Comparison of ENCODE assay signal across 11 mouse cellular contexts in the genomic region with DNA sequence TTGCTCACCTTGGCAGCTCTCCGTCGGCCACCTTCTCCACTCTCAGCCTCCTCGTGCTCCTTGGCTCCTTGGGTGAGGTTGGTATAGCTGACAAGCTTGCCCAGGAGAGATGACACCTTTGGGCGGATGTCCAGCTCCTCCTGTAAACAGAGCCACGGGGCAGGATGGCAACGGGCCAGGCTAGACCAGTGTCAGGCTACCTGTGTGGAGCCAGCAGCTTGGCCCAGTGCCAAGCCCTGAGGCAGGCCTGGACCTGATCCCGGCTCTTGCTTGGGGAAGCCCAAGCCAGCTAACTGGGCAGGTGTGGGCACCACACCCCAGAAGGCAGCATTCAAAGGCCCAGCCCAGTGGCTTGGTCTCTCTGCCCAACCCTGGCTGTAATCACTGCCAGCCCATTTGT. TPM values are rescaled to one million over a fixed set of nuclear protein-coding genes. Genes with fewer than 3 reads are reported as not detected.
DNase-seq lines count a peak whose midpoint lies in the region; ATAC-seq lines count a peak whose summit lies in the region.
"Had no signal": no experiment of that assay in that cellular context is flagged by ENCODE, and none has a peak within 500 bp of the region (broad histone marks: within the 10 kb centered on the region; RNA-seq: fewer than 3 reads in every experiment).

No protein-coding gene starts in this region.

- peaks cover 9% of the 10 kb centered on the region for H3K4me1 ChIP-seq in kidney, embryonic 15.5 days
- no peaks in the 10 kb centered on the region for H3K4me1 ChIP-seq in midbrain, embryonic 11.5 days (ENCODE audit: control insufficient read depth, insufficient read depth, low read length)
- H3K4me1 ChIP-seq: neural tube, embryonic 13.5 days had no signal

- no peaks in the 10 kb centered on the region for H3K9me3 ChIP-seq in kidney, embryonic 15.5 days (replicated peaks)
- no peaks in the 10 kb centered on the region for H3K9me3 ChIP-seq in midbrain, embryonic 11.5 days (ENCODE audit: control insufficient read depth, low read length)
- H3K9me3 ChIP-seq: neural tube, embryonic 13.5 days had no signal

- H3K36me3 ChIP-seq in kidney, embryonic 15.5 days, result peaks cover 46% of the 10 kb centered on the region
- no peaks in the 10 kb centered on the region for H3K36me3 ChIP-seq in midbrain, embryonic 11.5 days (ENCODE audit: control insufficient read depth, insufficient read depth, low read length)
- H3K36me3 ChIP-seq: neural tube, embryonic 13.5 days had no signal

- no peak overlapping the region for H3K4me2 ChIP-seq in kidney, embryonic 15.5 days
- H3K4me2 ChIP-seq in midbrain, embryonic 11.5 days, result no peak overlapping the region
- H3K4me2 ChIP-seq: neural tube, embryonic 13.5 days had no signal

- no peaks in the 10 kb centered on the region for H3K27me3 ChIP-seq in kidney, embryonic 15.5 days
- H3K27me3 ChIP-seq in midbrain, embryonic 11.5 days (ENCODE audit: control insufficient read depth, insufficient read depth, low read length), result no peaks in the 10 kb centered on the region

- DNase-seq in kidney, adult 11 months, result peak; percentile 89
- peak; percentile 90 to 94 for DNase-seq in cerebellum, postnatal 25 days
- DNase-seq in kidney, postnatal 36 days, result peak; percentile 88 to 90
- peak; percentile 86 to 88 for DNase-seq in urinary bladder, adult 18-20 months (ENCODE audit: low spot score in 2 of 2)
- DNase-seq in left cerebral cortex, adult 18-20 months (ENCODE audit: low spot score in 2 of 2), result no peak
- DNase-seq in midbrain, embryonic 11.5 days (ENCODE audit: low spot score, missing footprints), result no peak

- H3K9ac ChIP-seq in kidney, embryonic 15.5 days, result no peak overlapping the region
- H3K9ac ChIP-seq in midbrain, embryonic 11.5 days (ENCODE audit: low read length), result no peak overlapping the region
- H3K9ac ChIP-seq: neural tube, embryonic 13.5 days had no signal

- WGBS in kidney, embryonic 15.5 days, result 83% methylated on average over 7 of the region's 7 CpGs
- WGBS in midbrain, embryonic 11.5 days, result 92% methylated on average over 7 of the region's 7 CpGs

- no peak overlapping the region for H3K4me3 ChIP-seq in kidney, embryonic 15.5 days (replicated peaks)
- H3K4me3 ChIP-seq in midbrain, embryonic 11.5 days (ENCODE audit: low read depth, low read length), result no peak overlapping the region
- H3K4me3 ChIP-seq: neural tube, embryonic 13.5 days had no signal

- no peak overlapping the region for H3K27ac ChIP-seq in kidney, embryonic 15.5 days
- no peak overlapping the region for H3K27ac ChIP-seq in midbrain, embryonic 11.5 days (ENCODE audit: low read depth, low read length)
- H3K27ac ChIP-seq: neural tube, embryonic 13.5 days had no signal

- no peak for ATAC-seq in kidney, embryonic 15.5 days (replicated peaks; ENCODE audit: low FRiP score)
- ATAC-seq in megakaryocyte progenitor cell, adult 5-6 weeks (replicated peaks; ENCODE audit: poor library complexity), result no peak
- ATAC-seq in midbrain, embryonic 11.5 days (ENCODE audit: low FRiP score), result no peak

RNA-seq across cellular contexts. Expression of gene Slc12a4, which starts 6.5 kb away (rescaled TPM):
- polyA plus RNA-seq in kidney, embryonic 15.5 days (2015; fragmentation: Nextera tagmentation; extraction: Ambion mirVana), result 30.1 and 33.9 TPM in 2 replicates
- 10 to 100 TPM; 17.3 to 19.2 TPM for total RNA-seq in left cerebral cortex, adult 18-20 months (2021)
- total RNA-seq in megakaryocyte progenitor cell, adult 5-6 weeks (2015), result 2.0 and 3.5 TPM in 2 replicates
- 7.7 and 8.4 TPM in 2 replicates for total RNA-seq in megakaryocyte progenitor cell, adult 5-6 weeks (2017)
- polyA plus RNA-seq in midbrain, embryonic 11.5 days (2014; fragmentation: Nextera tagmentation; extraction: Ambion mirVana), result 7.2 and 7.8 TPM in 2 replicates

RNA-seq across cellular contexts. Expression of gene Lcat, which starts 16.2 kb away (rescaled TPM):
- polyA plus RNA-seq in kidney, embryonic 15.5 days (2015; fragmentation: Nextera tagmentation; extraction: Ambion mirVana), result 1.3 and 2.8 TPM in 2 replicates
- 10 to 100 TPM; 22.8 to 26.4 TPM for total RNA-seq in left cerebral cortex, adult 18-20 months (2021)
- total RNA-seq in megakaryocyte progenitor cell, adult 5-6 weeks (2015), result 0.83 TPM in 1 of 2 replicates, not detected in the other
- total RNA-seq in megakaryocyte progenitor cell, adult 5-6 weeks (2017), result 0.12 TPM in 1 of 2 replicates, not detected in the other
- 0.23 and 0.28 TPM in 2 replicates for polyA plus RNA-seq in midbrain, embryonic 11.5 days (2014; fragmentation: Nextera tagmentation; extraction: Ambion mirVana)

RNA-seq across cellular contexts. Expression of gene Dpep3, which starts 19.9 kb away (rescaled TPM):
- not detected in 2 replicates for polyA plus RNA-seq in kidney, embryonic 15.5 days (2015; fragmentation: Nextera tagmentation; extraction: Ambion mirVana)
- total RNA-seq in left cerebral cortex, adult 18-20 months (2021), result not detected
- total RNA-seq in megakaryocyte progenitor cell, adult 5-6 weeks (2015), result not detected in 2 replicates
- not detected in 2 replicates for total RNA-seq in megakaryocyte progenitor cell, adult 5-6 weeks (2017)
- polyA plus RNA-seq in midbrain, embryonic 11.5 days (2014; fragmentation: Nextera tagmentation; extraction: Ambion mirVana), result not detected in 2 replicates
- total RNA-seq: common myeloid progenitor, adult 5-6 weeks had no signal
- polyA plus RNA-seq: intestine, embryonic 14.5 days; neural tube, embryonic 13.5 days had no signal

RNA-seq across cellular contexts. Expression of gene Psmb10, which starts 21.1 kb away (rescaled TPM):
- 43.8 and 44.5 TPM in 2 replicates for polyA plus RNA-seq in kidney, embryonic 15.5 days (2015; fragmentation: Nextera tagmentation; extraction: Ambion mirVana)
- total RNA-seq in left cerebral cortex, adult 18-20 months (2021), result 10 to 100 TPM; 92.9 to 93.3 TPM
- total RNA-seq in megakaryocyte progenitor cell, adult 5-6 weeks (2015), result 127 and 155 TPM in 2 replicates
- total RNA-seq in megakaryocyte progenitor cell, adult 5-6 weeks (2017), result 58.8 and 66.5 TPM in 2 replicates
- 22.5 and 26.9 TPM in 2 replicates for polyA plus RNA-seq in midbrain, embryonic 11.5 days (2014; fragmentation: Nextera tagmentation; extraction: Ambion mirVana)

RNA-seq across cellular contexts. Expression of gene Ctrl, which starts 25.7 kb away (rescaled TPM):
- 1.2 and 1.7 TPM in 2 replicates for polyA plus RNA-seq in kidney, embryonic 15.5 days (2015; fragmentation: Nextera tagmentation; extraction: Ambion mirVana)
- total RNA-seq in left cerebral cortex, adult 18-20 months (2021), result 1 to 10 TPM; 1.9 to 2.4 TPM
- total RNA-seq in megakaryocyte progenitor cell, adult 5-6 weeks (2015), result 0.22 and 3.2 TPM in 2 replicates
- total RNA-seq in megakaryocyte progenitor cell, adult 5-6 weeks (2017), result 2.2 TPM in 1 of 2 replicates, not detected in the other
- polyA plus RNA-seq in midbrain, embryonic 11.5 days (2014; fragmentation: Nextera tagmentation; extraction: Ambion mirVana), result 0.61 and 1.9 TPM in 2 replicates

Comparison
In these comparisons a context has a peak if more than half of its experiments do, and no peak if none do; other contexts are left out.
1. DNase-seq: peak in kidney, adult 11 months (single experiment), cerebellum, postnatal 25 days (2 of 2), kidney, postnatal 36 days (2 of 2) and urinary bladder, adult 18-20 months (2 of 2); none in left cerebral cortex, adult 18-20 months (0 of 2) and midbrain, embryonic 11.5 days (single experiment).
2. RNA of gene Lcat, which starts 16.2 kb away (total RNA-seq): 22.8 to 26.4 TPM in left cerebral cortex, adult 18-20 months; 0.12 to 0.83 TPM in megakaryocyte progenitor cell, adult 5-6 weeks; every median in the first group is over 10 times any median in the second.